Comparison of ENCODE assay signal across 26 mouse cellular contexts in genomic region chr10:56439638-56440037, GRCm38 (mm10).
A peak's percentile ranks its signal among the peaks of the same experiment; 100 is the strongest.
DNase-seq lines count a peak whose midpoint lies in the region; ATAC-seq and TF ChIP-seq lines count a peak whose summit lies in the region.
"Had no signal": no experiment of that assay in that cellular context is flagged by ENCODE, and none has a peak within 500 bp of the region (broad histone marks: within the 10 kb centered on the region; RNA-seq: fewer than 3 reads in every experiment).

No protein-coding gene starts in this region.

- H3K9me3 ChIP-seq in heart, embryonic 14.5 days (ENCODE audit: control insufficient read depth, low read length), result no peaks in the 10 kb centered on the region
- no peaks in the 10 kb centered on the region for H3K9me3 ChIP-seq in liver, embryonic 16.5 days (replicated peaks; ENCODE audit: control insufficient read depth, low read length)
- H3K9me3 ChIP-seq: embryonic facial prominence, embryonic 15.5 days; forebrain, embryonic 10.5 days; heart, embryonic 15.5 days; hindbrain, embryonic 15.5 days; intestine, embryonic 15.5 days; limb, embryonic 12.5 days; midbrain, embryonic 10.5 days had no signal

- H3K4me3 ChIP-seq in heart, embryonic 14.5 days (ENCODE audit: control insufficient read depth in 1 of 2, insufficient read depth in 1 of 2, low read depth in 1 of 2, low read length in 2 of 2), result no peak overlapping the region
- no peak overlapping the region for H3K4me3 ChIP-seq in liver, adult 2 months (ENCODE audit: insufficient read depth, low read depth, low read length)
- H3K4me3 ChIP-seq in liver, embryonic 16.5 days (ENCODE audit: low read depth, low read length), result no peak overlapping the region
- H3K4me3 ChIP-seq: embryonic facial prominence, embryonic 15.5 days; forebrain, embryonic 10.5 days; heart, embryonic 15.5 days; hindbrain, embryonic 15.5 days; intestine, embryonic 15.5 days; limb, embryonic 12.5 days; midbrain, embryonic 10.5 days had no signal

- peak overlapping the region; percentile 24 to 26; a peak in 2 of 4 replicates for H3K27ac ChIP-seq in heart, embryonic 14.5 days (replicated peaks in 1 of 2; ENCODE audit: control insufficient read depth in 1 of 2, insufficient read depth in 1 of 2, low read depth in 2 of 2, low read length in 2 of 2)
- H3K27ac ChIP-seq in liver, adult 2 months (replicated peaks; ENCODE audit: insufficient read depth, low read depth, low read length), result peak overlapping the region; percentile 71
- no peak overlapping the region for H3K27ac ChIP-seq in liver, embryonic 16.5 days (ENCODE audit: low read length)
- H3K27ac ChIP-seq: embryonic facial prominence, embryonic 15.5 days; forebrain, embryonic 10.5 days; heart, embryonic 15.5 days; hindbrain, embryonic 15.5 days; intestine, embryonic 15.5 days; limb, embryonic 12.5 days; midbrain, embryonic 10.5 days had no signal

- H3K79me2 ChIP-seq in liver, adult 2 months (ENCODE audit: control insufficient read depth, insufficient read depth, low read length), result no peaks in the 10 kb centered on the region

- no peak for DNase-seq in heart, adult 8-10 months (ENCODE audit: low spot score)
- DNase-seq in liver, adult 2 months (ENCODE audit: extremely low read depth, low read depth, low spot score), result no peak
- no peak for DNase-seq in lung, postnatal 10 days
- no peak for DNase-seq in natural killer cell, adult 2 months (ENCODE audit: low spot score in 2 of 2)
- DNase-seq in left cerebral cortex, adult 11 months (ENCODE audit: low spot score), result no peak
- DNase-seq: adrenal gland, postnatal 14 days; cerebellum, adult 9-10 months; forebrain, postnatal 0 days; gastrocnemius, postnatal 14 days; heart, adult 11 months; heart, postnatal 36 days; kidney, adult 8-10 months; kidney, postnatal 10 days; lung, postnatal 36 days; right cerebral cortex, postnatal 14 days; thymus, postnatal 14 days had no signal

- no peak for TF ChIP-seq POLR2A in liver, adult 2 months (IDR thresholded peaks at IDR 0.05; ENCODE audit: extremely low read depth, insufficient read depth, low read length)

- H3K4me2 ChIP-seq in heart, embryonic 14.5 days (ENCODE audit: low read length), result no peak overlapping the region
- no peak overlapping the region for H3K4me2 ChIP-seq in liver, embryonic 16.5 days (ENCODE audit: low read depth, low read length)
- H3K4me2 ChIP-seq: embryonic facial prominence, embryonic 15.5 days; heart, embryonic 15.5 days; hindbrain, embryonic 15.5 days; intestine, embryonic 15.5 days; limb, embryonic 12.5 days; lung, embryonic 14.5 days had no signal

- 58% methylated on average over 4 of the region's 4 CpGs for WGBS in heart, embryonic 14.5 days
- 30% methylated on average over 4 of the region's 4 CpGs for WGBS in liver, adult 2 months
- 36% methylated on average over 4 of the region's 4 CpGs for whole genome bisulfite sequencing in liver, embryonic 16.5 days (ENCODE audit: insufficient replicate concordance)

- ATAC-seq in heart, embryonic 14.5 days (ENCODE audit: insufficient number of reproducible peaks, insufficient read depth, low FRiP score, low read depth), result no peak
- ATAC-seq in liver, embryonic 16.5 days (ENCODE audit: low read depth), result peak; percentile 54; the same call in 1 of the 2 replicates
- ATAC-seq: forebrain, postnatal 0 days; intestine, embryonic 15.5 days had no signal

- H3K27me3 ChIP-seq in heart, embryonic 14.5 days (ENCODE audit: control insufficient read depth, insufficient read depth, low read length), result no peaks in the 10 kb centered on the region
- no peaks in the 10 kb centered on the region for H3K27me3 ChIP-seq in liver, adult 2 months (ENCODE audit: control insufficient read depth, insufficient read depth, low read length)
- no peaks in the 10 kb centered on the region for H3K27me3 ChIP-seq in liver, embryonic 16.5 days (ENCODE audit: control insufficient read depth, insufficient read depth, low read depth, low read length)
- H3K27me3 ChIP-seq: embryonic facial prominence, embryonic 15.5 days; heart, embryonic 15.5 days; hindbrain, embryonic 15.5 days; intestine, embryonic 15.5 days; limb, embryonic 12.5 days had no signal

- no peak overlapping the region for H3K9ac ChIP-seq in heart, embryonic 14.5 days (ENCODE audit: low read length)
- H3K9ac ChIP-seq in liver, adult 2 months (ENCODE audit: low read depth, low read length), result no peak overlapping the region
- H3K9ac ChIP-seq in liver, embryonic 16.5 days (ENCODE audit: low read depth, low read length), result no peak overlapping the region
- H3K9ac ChIP-seq: embryonic facial prominence, embryonic 15.5 days; forebrain, postnatal 0 days; heart, embryonic 15.5 days; hindbrain, embryonic 15.5 days; intestine, embryonic 15.5 days; limb, embryonic 12.5 days; lung, embryonic 14.5 days had no signal

- no peaks in the 10 kb centered on the region for H3K36me3 ChIP-seq in heart, embryonic 14.5 days (ENCODE audit: control insufficient read depth, insufficient read depth, low read length)
- H3K36me3 ChIP-seq in liver, adult 2 months (ENCODE audit: control insufficient read depth, insufficient read depth, low read length), result no peaks in the 10 kb centered on the region
- H3K36me3 ChIP-seq in liver, embryonic 16.5 days (ENCODE audit: control insufficient read depth, insufficient read depth), result no peaks in the 10 kb centered on the region
- H3K36me3 ChIP-seq: embryonic facial prominence, embryonic 15.5 days; forebrain, embryonic 10.5 days; heart, embryonic 15.5 days; hindbrain, embryonic 15.5 days; intestine, embryonic 15.5 days; limb, embryonic 12.5 days; midbrain, embryonic 10.5 days had no signal

- peaks cover 0 to 2% of the 10 kb centered on the region in 2 experiments; a peak in 3 of 4 replicates for H3K4me1 ChIP-seq in heart, embryonic 14.5 days (ENCODE audit: control insufficient read depth in 2 of 2, insufficient read depth in 2 of 2, low read length in 2 of 2)
- H3K4me1 ChIP-seq in liver, adult 2 months (ENCODE audit: control insufficient read depth, insufficient read depth, low read length), result peaks cover 2% of the 10 kb centered on the region; the same call in 1 of the 2 replicates
- no peaks in the 10 kb centered on the region; the same call in 1 of the 2 replicates for H3K4me1 ChIP-seq in liver, embryonic 16.5 days (ENCODE audit: control insufficient read depth, low read depth, low read length)
- H3K4me1 ChIP-seq: embryonic facial prominence, embryonic 15.5 days; hindbrain, embryonic 15.5 days; intestine, embryonic 15.5 days; midbrain, embryonic 10.5 days had no signal

- TF ChIP-seq CTCF in liver, adult 2 months (IDR thresholded peaks at IDR 0.05; ENCODE audit: low read depth, low read length), result no peak
